Mouse (Mus musculus) liver, adult 2 months (tissue): ENCODE results near the gene Snip1. TPM values are rescaled to one million over a fixed set of nuclear protein-coding genes. Genes with fewer than 3 reads are reported as not detected.

ENCODE experiments used
- DNase-seq: peaks from one replicate; pipeline ENCODE4 v3.0.0-alpha.2; 2011; ENCODE audit warnings: low read depth, low spot score; ENCODE audit errors: extremely low read depth
- H3K27ac ChIP-seq: fragments of 200-500 bp; replicated peaks from 2 replicates; pipeline ENCODE4 v1.5.1; 2012; ENCODE audit warnings: low read depth, mild to moderate bottlenecking, control low read depth, inconsistent platforms, low read length; ENCODE audit not compliant: insufficient read depth
- H3K27me3 ChIP-seq: fragments of 200-500 bp; 2 replicates; pipeline ENCODE4 v1.6.1; 2012; ENCODE audit warnings: mild to moderate bottlenecking, moderate library complexity, low read length, inconsistent platforms; ENCODE audit not compliant: control insufficient read depth, insufficient read depth
- H3K36me3 ChIP-seq: fragments of 200-500 bp; 2 replicates; pipeline ENCODE4 v1.6.1; 2012; ENCODE audit warnings: low read length, inconsistent platforms; ENCODE audit not compliant: control insufficient read depth, insufficient read depth
- H3K4me1 ChIP-seq: fragments of 200-500 bp; 2 replicates; pipeline ENCODE4 v1.6.1; 2011; ENCODE audit warnings: low read length; ENCODE audit not compliant: control insufficient read depth, insufficient read depth
- H3K4me3 ChIP-seq: fragments of 200-500 bp; 2 replicates; pipeline ENCODE4 v1.5.1; 2011; ENCODE audit warnings: low read depth, mild to moderate bottlenecking, control low read depth, low read length, moderate library complexity; ENCODE audit not compliant: insufficient read depth
- H3K79me2 ChIP-seq: fragments of 200-500 bp; 2 replicates; pipeline ENCODE4 v1.6.1; 2012; ENCODE audit warnings: inconsistent platforms, mild to moderate bottlenecking, low read length, moderate library complexity; ENCODE audit not compliant: control insufficient read depth, insufficient read depth
- H3K9ac ChIP-seq: fragments of 200-500 bp; 2 replicates; pipeline ENCODE4 v1.6.1; 2012; ENCODE audit warnings: low read depth, mild to moderate bottlenecking, control low read depth, inconsistent platforms, low read length
- CTCF ChIP-seq: fragments of 200-500 bp; IDR thresholded peaks from 2 replicates; pipeline ENCODE4 v1.5.1; 2011; ENCODE audit warnings: low read depth, low read length, control low read depth
- POLR2A ChIP-seq: fragments of 200-500 bp; IDR thresholded peaks from 2 replicates; pipeline ENCODE4 v1.6.1; 2011; ENCODE audit warnings: low read length, control low read depth; ENCODE audit not compliant: insufficient read depth; ENCODE audit errors: extremely low read depth
- WGBS: fragments of 180-500 bp; shearing (Covaris S2); methylation state at CpG from one replicate; pipeline ENCODE4 v1.1.7; 2018; 5-methylcytosine and 5-hydroxymethylcytosine counted together
- polyA plus RNA-seq: library from polyadenylated mRNA; depleted of rRNA; stranded (reverse); fragments of >200 nt; gene quantifications from 2 replicates; pipeline ENCODE4 v1.2.3, GENCODE M21; 2012
- total RNA-seq: library from RNA; depleted of rRNA; stranded (reverse); fragments of >200 nt; gene quantifications from 2 replicates; pipeline ENCODE4 v1.2.3, GENCODE M21; 2014

Snip1 gene
- total and polyA plus RNA-seq, 2 experiments = 6.9 to 7.5 TPM

GRCm38 (mm10) chr4:125105354-125105753 is 38.9 kb downstream of the Snip1 start:
- Histone ChIP-seq H3K9ac (no peak overlapping the region), H3K27me3 (no peaks in the 10 kb centered on the region), H3K36me3 (peaks cover 8% of the 10 kb centered on the region; the same call in 1 of the 2 replicates), H3K4me3 (no peak overlapping the region), H3K79me2 (no peaks in the 10 kb centered on the region), H3K4me1 (no peaks in the 10 kb centered on the region), H3K27ac (no peak overlapping the region)
- WGBS = 93% methylated on average over 9 of the region's 9 CpGs
- DNase-seq = no peak
- no peak for TF ChIP-seq CTCF
- TF ChIP-seq POLR2A = no peak

GRCm38 (mm10) chr4:125114638-125115037 is 48.2 kb downstream of the Snip1 start:
- peaks cover 1% of the 10 kb centered on the region; the same call in 1 of the 2 replicates for H3K36me3 ChIP-seq
- WGBS = 22% methylated on average over 6 of the region's 6 CpGs
- DNase-seq = peak; percentile 52
- peaks cover 24% of the 10 kb centered on the region for H3K4me1 ChIP-seq
- no peak overlapping the region for H3K4me3 ChIP-seq
- no peaks in the 10 kb centered on the region for H3K27me3 ChIP-seq
- H3K27ac ChIP-seq = no peak overlapping the region
- no peaks in the 10 kb centered on the region for H3K79me2 ChIP-seq
- TF ChIP-seq CTCF (peak; percentile 91), POLR2A (no peak)
- no peak overlapping the region for H3K9ac ChIP-seq

GRCm38 (mm10) chr4:125115081-125115480 is 48.6 kb downstream of the Snip1 start:
- H3K27ac ChIP-seq = peak overlapping the region; percentile 25
- DNase-seq = no peak
- peaks cover 24% of the 10 kb centered on the region for H3K4me1 ChIP-seq
- no peaks in the 10 kb centered on the region for H3K36me3 ChIP-seq
- TF ChIP-seq CTCF = no peak
- no peak overlapping the region for H3K4me3 ChIP-seq
- no peak overlapping the region for H3K9ac ChIP-seq
- no peaks in the 10 kb centered on the region for H3K79me2 ChIP-seq
- H3K27me3 ChIP-seq = no peaks in the 10 kb centered on the region
- 81% methylated on average over 4 of the region's 4 CpGs for whole genome bisulfite sequencing

- WGBS = 18% methylated on average over 6 of the region's 6 CpGs
- peak; percentile 95 for DNase-seq
These were observed 49.2 kb downstream of the Snip1 start for GRCm38 (mm10) chr4:125115710-125116089.

GRCm38 (mm10) chr4:125116090-125116861 is 49.8 kb downstream of the Snip1 start:
- peak overlapping the region; percentile 94 for H3K27ac ChIP-seq
- peaks cover 6% of the 10 kb centered on the region; the same call in 1 of the 2 replicates for H3K36me3 ChIP-seq
- H3K79me2 ChIP-seq = no peaks in the 10 kb centered on the region
- 47% methylated on average over 9 of the region's 9 CpGs for WGBS
- no peak for TF ChIP-seq CTCF
- no peak for TF ChIP-seq POLR2A
- peak overlapping the region; percentile 37 for H3K9ac ChIP-seq
- H3K4me1 ChIP-seq = peaks cover 24% of the 10 kb centered on the region
- H3K27me3 ChIP-seq = no peaks in the 10 kb centered on the region
- H3K4me3 ChIP-seq = no peak overlapping the region
- DNase-seq = peak; percentile 89

More at GRCm38 (mm10) chr4:125115710-125116089, 49.2 kb downstream of the Snip1 start:
- Histone ChIP-seq H3K27me3 (no peaks in the 10 kb centered on the region), H3K27ac (peak overlapping the region; percentile 94), H3K79me2 (no peaks in the 10 kb centered on the region), H3K4me3 (no peak overlapping the region), H3K9ac (peak overlapping the region; percentile 37), H3K36me3 (peaks cover 2% of the 10 kb centered on the region; the same call in 1 of the 2 replicates), H3K4me1 (peaks cover 24% of the 10 kb centered on the region)
- no peak for TF ChIP-seq POLR2A

GRCm38 (mm10) chr4:125116929-125117328 is 50.5 kb downstream of the Snip1 start:
- Histone ChIP-seq H3K27me3 (no peaks in the 10 kb centered on the region), H3K4me3 (no peak overlapping the region), H3K36me3 (peaks cover 8% of the 10 kb centered on the region; the same call in 1 of the 2 replicates), H3K9ac (no peak overlapping the region), H3K4me1 (peaks cover 25% of the 10 kb centered on the region), H3K79me2 (no peaks in the 10 kb centered on the region), H3K27ac (peak overlapping the region; percentile 94)
- DNase-seq = peak; percentile 74
- WGBS = 31% methylated on average over 13 of the region's 13 CpGs
- TF ChIP-seq POLR2A (no peak), CTCF (no peak)
